Mouse (Mus musculus): ENCODE data around the gene Cldn10.
"Not testable (repeated sequence)": the region's sequence is repeated elsewhere in the genome, so short reads cannot be mapped to it uniquely, and the experiment has no call there.

Cldn10 gene

DNA sequence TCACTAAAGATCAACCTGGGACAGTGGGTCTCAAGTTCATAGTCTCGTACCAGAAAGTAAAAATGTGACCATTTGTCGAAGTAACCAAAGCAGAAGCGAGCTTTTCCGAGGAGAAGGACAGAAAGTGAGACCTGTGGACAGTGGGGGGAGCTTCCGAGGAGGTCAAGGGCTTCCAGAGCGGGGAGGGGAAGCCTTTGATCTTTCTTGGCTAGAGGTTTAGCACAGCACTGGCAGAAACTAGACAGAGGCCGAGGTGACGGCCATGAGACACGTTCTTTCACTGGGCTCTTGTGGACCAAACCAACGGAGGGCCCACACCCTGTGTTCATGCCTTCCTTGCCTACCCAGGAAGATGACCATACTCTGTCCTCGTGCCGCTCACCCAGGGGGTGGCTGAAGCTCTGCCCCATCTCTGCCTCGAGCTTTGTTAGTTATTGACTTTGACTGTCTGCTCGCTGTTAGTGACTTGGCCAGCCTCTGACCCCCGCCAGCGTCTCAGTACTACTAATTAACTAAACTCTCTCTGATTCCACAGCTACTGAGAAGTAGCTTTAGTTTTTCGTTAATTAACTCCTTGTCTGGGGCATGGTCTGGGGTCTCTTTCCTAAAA is 4.3 kb upstream of the Cldn10 start:
- peak; percentile 73 to 92 for DNase-seq

DNA sequence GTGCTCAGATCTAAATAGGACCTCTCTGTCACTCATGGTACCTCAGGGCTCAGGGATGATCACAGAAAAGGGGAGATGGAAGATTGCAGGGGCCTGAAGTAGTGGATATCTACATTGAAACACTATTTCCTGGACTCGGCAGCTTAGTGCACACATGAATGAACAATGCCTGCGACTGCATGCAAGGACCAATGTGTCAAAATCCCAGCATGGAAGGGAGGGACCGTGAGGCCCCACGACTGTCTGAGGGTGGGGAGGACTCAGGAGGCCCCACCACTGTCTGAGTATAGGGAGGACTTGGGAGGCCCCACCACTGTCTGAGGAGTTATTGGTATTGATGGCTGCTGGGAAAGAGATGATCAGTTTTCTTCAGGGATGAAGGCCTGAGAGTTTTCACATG is 2.5 kb downstream of the Cldn10 start:
- DNase-seq = no peak

DNA sequence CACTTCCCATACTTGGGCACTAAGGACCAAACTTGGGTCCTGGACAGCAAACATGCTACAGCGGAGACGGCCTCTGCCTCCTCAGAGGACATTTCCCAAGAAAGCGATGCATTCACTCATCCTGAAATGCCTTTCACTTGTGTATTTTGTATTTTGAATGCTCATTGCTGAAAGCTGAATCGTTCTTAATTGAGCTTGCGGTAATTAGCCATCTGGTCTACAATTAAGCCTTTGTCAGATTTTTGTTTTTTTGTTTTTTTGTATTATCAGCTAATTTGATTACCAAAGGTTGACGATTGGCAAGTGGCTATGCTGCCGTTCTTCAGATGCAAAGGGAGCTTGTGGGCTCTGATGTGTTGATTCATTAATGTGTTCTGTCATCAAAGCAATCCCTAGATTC is 5.2 kb downstream of the Cldn10 start:
- DNase-seq = no peak

DNA sequence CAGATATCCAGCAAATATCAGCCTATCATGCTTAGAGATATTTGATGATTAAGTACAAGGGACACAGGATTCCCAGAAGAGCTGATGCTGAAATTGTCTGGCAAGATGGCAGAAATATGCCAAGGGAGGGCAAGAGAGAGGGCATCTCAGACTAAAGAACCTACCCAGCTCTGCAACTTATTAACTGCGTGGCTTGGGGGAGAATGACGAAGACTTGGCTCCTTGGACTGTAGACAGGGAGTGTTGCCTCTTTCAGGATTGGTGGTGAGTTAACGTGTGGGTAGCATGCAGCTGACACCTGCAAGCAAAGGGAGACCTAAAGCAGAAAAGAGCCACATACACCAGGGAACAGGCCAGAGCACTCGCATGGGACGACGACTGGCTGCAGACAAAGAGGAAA is 5.7 kb downstream of the Cldn10 start:
- DNase-seq = peak; percentile 63 to 75

DNA sequence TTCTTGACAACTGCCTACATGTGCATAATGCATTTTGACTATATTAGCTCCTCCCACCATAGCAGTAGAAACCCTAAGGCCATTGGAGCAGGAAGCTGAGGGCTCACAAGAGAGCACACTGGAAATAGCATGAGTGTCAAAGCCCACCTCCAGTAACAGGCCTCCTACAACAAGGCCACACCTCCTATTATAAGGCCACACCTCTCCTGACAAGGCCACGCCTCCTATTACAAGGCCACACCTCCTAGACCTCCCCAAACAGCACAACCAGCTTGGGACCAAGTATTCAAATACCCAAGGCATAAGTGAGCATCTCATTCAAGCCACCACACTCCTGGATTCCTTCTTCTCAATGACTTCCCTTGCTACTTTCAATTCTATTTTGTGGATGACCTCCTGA is 6.5 kb downstream of the Cldn10 start:
- no peak for DNase-seq

DNA sequence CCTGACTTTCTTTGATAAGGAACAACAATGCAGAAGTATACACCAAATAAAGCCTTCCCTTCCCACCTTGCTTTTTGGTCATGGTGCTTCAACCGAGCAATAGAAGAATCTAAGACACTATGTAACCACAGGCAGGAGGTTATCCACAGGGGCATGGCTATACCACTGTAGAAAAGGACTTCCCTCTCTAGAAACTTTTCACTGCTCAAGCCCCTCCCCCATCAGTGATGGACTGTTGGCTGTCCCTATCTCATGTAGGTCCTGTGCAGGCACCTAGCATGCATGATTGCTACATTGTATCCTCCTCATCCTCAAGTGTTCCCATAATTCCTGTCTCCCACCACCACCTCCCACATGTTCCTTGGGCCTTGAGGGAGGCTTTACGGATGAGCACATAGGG is 7.2 kb downstream of the Cldn10 start:
- no peak for DNase-seq

DNA sequence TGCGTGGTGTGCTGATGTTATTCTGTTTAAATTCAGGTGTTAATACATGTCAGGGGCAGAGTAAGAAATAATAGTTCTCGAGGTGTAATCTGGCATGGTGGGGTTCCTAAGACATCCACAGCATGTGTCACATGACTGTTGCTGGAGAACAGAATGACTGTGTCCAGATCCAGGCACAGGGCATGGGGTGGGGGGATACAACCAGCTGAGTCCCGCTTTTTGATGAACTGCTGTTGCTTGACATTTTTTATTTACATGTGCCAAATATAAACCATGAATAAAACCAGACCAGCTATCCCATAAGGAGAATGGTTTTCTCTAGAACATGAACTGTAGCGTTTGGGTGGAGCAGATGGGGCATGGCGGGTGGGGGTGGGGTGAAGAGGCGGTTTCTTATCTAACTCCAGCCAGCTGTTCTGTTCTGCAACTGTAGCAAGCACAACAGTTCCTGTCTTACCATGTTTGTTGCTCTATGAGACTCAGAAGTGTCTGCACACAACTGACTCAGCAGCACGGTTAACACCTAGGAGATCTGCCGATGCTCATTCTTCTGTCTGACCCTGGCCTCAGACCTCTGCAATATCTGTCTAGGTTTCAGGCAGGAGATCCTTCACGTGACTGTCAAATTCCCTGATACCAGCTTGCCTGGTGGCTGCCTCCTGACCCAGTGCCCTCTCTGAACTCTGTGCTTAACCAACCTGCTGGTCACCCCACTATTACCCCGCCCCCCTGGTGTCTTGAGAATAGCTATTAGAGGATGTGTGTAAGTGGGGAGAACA is 8.4 kb downstream of the Cldn10 start:
- peak; percentile 71 to 78 for DNase-seq

DNA sequence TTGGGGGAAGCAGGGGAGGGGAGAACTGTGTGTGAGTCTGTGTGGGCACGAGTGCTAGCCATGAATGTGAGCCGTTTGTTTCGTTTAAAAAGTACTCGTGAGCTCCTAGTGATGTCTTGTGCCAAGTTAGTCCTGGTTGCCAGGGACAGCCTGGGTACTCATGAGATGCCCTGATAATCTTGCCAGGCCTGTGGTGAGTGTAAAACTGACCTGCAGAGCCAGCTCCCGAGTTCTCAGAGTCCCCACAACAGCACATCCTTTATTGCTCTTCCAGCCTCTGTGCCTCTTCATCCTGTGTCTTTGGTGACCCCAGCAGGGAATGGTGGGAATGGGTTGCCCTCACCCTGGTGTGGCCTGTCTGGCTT is 9.0 kb downstream of the Cldn10 start:
- DNase-seq = no peak

DNA sequence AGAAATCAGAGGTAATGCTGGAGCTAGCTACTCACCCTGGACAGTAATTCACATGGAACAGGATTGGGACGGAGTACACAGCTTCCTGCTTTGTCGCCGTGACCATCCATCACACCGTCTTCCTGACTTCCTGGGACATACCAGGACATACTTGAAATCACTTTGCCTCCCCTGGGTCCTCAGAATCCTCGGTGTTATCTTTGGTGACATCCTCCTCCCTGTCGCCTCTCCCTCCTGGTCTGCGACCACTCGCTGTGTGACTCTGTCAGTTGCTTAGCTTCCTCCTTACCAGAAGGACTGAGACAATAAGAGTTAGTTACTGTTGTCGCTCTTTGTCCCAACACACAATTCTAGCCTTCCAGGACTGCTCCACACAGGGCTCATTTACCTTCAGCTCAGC is 9.6 kb downstream of the Cldn10 start:
- no peak for DNase-seq

DNA sequence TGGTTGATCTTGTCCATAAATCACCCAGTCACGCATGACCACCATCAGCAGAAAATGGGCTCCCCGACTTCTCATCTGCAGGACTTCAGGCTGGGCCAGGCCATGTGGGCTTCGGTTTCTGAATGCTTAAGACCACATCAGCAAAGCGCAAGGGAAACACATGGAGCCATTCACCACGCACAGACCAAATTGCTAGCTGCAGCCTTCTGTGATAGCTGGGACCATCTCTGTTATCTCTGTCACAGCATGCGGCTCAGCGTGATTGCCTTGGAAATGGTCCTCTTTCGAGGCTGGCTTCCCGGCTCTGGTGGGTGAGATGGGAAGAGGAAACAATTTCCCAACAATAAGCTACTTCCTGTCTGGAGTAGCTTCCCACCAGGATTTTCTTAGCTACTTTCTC is 12.2 kb downstream of the Cldn10 start:
- DNase-seq = no peak

DNA sequence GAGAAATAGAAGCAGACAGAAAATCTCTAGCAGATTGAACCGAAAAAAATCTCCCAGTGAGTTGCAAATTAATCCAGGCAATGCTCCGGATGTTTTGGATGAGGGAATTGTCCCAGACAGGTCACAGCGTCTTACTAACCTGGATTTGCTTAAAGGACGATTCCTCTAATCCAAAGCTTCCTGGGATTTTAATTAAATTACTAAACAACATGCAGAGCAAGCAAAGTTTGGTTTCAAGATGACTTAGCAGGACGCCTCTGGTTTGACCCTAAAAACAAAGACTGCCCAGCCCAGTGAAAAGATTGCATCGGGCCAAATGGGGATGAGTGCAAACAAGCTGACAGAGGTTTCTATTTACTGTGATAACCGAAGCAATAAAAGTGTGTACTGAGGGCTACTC is 16.2 kb downstream of the Cldn10 start:
- DNase-seq = peak in 1 of 2 experiments; percentile 35

DNA sequence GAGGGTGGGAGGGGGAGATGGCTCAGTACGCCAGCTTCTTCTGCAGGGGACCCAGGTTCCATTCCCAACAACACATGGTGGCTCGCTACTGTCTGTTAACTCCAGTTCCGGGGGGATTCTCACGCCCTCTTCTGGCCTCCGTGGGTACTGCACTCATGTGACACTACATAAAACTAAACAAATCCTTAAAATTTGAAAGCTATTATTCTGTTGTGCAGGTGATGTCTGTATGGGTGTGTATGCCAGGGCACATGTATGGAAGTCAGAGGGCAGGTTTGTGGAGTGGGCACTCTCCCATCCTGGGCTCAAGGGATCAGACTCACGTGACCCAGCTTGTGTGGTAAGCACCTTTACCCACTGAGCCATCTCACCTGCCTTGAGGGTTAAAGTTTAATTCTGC is 16.6 kb downstream of the Cldn10 start:
- peak; percentile 76 to 81 for DNase-seq

DNA sequence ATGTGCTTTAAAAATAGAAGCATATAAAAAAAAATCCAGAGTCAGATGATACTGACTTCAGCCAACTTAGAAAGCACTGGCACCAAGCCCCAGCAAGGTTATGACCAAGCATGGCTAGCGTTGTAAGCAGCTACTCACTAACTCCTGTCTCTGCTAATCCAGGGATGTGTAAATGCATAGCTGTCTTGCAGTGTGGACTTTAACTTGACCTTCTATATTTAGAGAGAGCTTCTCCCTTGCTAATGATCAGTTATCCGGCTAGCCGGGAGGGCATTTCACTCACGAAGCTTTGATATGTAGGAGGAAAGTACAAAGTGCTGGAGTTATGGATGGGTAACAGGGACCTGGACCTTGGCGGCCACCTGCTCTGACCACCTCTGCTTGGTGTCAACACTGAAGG is 19.9 kb downstream of the Cldn10 start:
- DNase-seq = peak; percentile 55 to 60

DNA sequence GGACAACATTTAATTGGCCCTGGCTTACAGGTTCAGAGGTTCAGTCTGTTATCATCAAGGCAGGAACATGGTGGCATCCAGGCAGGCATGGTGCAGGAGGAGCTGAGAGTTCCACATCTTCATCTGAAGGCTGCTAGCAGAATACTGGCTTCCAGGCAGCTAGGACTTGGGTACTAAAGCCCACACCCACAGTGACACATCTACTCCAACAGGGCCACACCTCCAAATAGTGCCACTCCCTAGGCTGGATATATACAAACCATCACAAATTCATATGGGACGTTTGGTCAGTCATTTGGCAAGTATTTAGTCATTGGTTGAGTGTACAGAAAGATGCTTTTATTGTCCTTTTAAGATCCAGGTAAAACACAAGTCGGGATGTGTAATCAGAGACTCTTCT is 20.5 kb downstream of the Cldn10 start:
- peak in 1 of 2 experiments; percentile 19 for DNase-seq

DNA sequence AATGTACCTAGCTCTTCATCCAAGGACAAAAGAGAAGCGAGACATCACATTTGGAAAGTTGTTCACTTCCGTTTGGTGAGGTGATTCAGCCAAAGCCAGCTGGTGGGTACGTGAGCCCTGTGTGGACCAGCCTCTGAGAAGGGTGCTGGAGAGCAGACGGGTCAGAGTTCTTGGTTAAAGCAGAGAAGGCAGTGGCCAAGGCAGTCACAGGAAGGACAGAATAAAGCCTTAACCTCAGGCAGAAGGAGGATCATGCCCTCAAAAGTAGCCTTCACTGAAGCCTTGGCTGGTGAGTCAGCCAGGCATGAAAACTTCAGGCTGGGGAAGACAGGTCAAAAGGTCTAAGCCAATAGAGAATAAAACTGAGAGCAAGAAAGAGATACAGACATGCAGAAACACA is 22.0 kb downstream of the Cldn10 start:
- DNase-seq = peak; percentile 32 to 67

DNA sequence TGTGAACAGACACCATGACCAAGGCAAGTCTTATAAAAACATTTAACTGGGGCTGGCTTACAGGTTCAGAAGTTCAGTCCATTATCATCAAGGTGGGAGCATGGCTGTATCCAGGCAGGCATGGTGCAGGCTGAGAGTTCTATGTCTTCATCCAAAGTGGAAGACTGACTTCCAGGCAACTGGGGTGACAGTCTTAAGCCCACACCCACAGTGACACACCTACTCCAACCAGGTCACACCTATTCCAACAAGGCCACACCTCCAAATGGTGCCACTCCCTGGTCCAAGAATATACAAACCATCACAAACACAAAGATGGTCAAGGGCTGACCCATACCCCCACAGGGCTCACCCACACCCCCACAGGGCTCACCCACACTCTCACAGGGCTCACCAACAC is 23.5 kb downstream of the Cldn10 start:
- not testable (repeated sequence) for DNase-seq

DNA sequence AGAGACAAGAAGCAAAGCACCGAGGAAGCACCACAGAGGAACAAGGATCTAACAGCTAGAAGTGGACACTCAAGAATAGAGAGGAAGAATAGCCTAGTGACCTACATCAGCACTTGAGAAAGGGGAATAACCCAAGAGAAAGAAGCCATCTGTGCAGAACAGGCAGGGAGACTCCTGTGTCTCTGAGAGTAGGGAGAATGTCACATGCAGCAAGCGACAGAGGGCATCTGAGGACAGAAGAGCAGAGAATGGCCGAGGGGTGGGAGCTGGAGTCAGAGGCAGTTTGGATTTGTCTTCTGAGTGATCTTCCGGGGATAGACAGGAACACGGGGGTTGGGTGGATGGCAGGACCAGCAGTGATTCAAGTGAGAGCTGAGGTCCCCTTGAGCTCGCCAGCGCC is 25.4 kb downstream of the Cldn10 start:
- peak in 1 of 2 experiments; percentile 33 for DNase-seq

DNA sequence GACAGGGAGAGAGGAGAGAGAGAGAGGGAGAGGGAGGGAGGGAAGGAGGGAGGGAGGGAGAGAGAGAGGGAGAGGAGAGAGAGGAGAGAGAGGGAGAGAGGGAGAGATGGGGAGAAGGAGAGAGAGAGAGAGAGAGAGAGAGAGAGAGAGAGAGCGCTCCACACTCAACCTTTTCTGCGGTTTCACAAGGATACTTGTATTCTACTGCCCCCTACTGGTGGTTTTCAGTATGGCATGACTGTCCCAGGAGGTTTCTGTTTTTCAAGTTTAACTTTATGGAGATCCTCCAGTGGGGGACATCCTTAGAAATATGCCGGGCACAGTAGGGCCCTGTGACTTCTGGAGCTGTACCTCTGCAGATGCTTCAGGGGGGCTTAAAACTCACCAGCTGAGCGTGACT is 28.8 kb downstream of the Cldn10 start:
- peak in 1 of 2 experiments; percentile 76 for DNase-seq

DNA sequence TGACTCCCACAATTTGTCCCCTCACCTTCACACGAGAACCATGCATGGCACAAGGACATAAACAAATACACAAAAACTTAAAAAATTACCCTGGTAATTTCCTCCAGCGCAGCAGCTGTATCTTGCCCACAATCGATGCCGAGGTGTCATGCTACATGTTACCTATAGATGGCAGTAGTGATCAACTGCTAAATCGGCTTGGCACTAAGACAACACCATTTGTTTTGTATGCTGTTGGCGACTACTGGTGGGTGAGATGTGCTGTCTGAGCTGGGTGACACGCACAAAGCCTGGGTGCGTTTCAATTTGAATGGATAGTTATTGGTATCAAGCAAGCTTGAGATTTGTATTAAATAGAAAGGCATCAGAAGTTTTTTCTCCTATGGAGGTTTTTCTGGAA is 32.4 kb downstream of the Cldn10 start:
- DNase-seq = peak; percentile 41 to 51

DNA sequence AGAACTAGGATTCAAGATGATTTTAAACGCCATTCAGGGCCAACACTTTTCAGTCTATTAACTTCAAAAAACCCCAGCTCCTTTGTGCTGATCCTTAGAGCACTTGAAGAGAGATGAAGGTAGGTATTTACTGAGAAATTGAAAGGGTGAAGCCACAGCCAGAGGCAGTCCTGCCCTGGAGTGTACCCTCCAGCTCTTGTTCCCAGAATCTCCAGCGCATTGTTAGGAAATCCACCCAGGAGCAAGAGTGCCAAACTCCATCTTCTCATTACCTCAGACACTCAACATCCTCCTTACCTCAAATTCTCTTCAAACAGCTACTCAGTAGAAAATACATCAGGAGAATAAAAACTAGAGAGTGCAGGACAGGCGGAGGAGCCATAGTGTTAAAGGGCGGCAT is 35.1 kb downstream of the Cldn10 start:
- no peak for DNase-seq

DNA sequence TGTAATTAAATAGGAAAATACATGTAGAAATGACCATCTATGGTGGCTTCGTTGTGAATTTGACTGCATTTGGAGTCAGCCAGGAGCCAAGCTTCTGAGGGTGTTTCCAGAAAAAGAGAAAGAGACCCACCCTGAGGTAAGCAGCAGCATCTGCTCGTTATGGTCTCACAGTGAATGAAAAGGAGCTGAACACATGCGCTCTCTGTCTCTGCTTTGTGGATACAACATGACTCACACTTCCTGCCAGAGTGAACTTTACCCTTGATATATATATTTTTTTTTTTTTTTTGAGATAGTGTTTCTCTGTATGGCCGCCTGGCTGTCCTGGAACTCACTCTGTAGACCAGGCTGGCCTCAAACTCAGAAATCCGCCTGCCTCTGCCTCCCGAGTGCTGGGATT is 35.6 kb downstream of the Cldn10 start:
- DNase-seq = no peak

DNA sequence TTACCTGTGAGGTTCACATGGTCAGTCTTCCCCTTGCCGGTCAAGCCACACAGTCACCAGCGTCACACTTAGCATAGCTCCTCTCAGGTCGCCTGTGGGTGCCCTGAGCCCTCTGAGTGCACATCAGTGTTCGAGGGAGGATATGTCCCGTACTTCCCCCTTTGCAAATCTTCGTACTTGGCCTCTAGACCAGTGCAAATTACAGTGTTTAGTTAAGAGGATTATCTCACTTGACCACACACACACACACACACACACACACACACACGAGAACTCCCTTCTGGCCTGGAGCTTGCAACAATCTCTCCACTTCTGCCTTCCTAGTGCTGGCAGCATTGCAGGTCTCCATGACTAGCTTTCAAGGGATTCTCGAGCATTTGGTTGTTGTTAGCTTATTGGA is 38.6 kb downstream of the Cldn10 start:
- DNase-seq = no peak

DNA sequence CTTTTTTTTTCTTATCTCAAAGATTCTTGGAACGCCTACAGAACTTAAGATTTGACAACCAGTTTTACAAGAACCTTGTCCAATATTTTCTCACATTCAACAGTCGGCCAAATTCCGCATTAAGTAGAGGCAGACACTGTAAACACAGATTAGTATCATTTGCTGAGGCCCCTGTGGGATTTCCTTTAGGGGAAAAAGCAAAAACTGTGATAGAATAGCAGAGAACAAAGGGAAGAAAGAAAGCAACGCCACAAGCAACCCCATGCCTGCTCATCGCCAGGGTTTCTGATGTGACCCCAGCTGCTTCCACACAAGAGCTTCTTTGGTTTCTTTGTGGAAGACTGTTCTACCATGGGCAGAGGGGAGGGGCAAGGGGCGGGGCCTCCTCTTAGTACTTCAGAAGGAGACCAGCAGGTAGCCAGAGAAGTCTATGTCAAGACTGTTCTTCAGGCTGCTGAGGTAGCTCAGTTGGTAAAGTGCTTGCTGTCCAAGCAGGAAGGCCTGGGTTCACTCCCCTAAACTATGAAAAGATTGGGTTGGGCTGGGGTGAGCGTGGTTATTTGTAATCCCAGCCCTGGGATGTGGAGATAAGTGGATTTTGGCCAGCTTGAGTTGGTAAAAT is 39.7 kb downstream of the Cldn10 start:
- no peak for DNase-seq

DNA sequence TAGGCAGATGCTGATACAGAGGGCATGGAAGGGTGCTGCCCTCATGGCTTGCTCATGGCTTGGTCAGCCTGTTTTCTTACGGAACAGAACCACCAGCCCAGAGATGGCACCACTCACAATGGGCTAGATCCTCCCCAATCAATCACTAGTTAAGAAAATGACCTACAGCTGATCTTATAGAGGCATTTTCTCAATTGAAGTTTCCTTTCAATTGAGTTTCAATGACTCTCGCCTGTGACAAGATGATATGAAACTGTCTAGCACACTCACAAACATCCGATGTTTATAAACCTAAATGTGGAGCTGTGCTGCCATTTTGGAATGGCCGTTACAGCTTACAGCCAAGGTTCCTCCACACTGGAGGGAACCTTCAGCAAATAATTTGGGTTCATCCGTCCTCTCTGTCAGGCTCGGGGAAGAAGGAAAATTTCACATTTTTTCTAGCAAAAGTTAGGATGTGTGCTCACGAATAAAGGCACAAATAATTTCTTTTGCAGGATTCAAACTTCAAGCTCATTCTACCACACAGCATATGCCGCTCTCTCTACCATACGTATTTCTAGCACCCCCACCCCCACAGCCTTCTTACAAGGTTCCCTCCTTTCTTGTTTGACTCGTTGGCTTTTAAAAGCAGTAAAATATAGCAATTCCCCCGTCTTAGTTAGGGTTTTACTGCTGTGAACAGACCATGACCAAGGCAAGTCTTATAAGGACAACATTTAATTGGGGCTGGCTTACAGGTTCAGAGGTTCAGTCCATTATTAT is 41.8 kb downstream of the Cldn10 start:
- no peak for DNase-seq

All from kidney, postnatal 25 days (tissue).